In the genomic region with DNA sequence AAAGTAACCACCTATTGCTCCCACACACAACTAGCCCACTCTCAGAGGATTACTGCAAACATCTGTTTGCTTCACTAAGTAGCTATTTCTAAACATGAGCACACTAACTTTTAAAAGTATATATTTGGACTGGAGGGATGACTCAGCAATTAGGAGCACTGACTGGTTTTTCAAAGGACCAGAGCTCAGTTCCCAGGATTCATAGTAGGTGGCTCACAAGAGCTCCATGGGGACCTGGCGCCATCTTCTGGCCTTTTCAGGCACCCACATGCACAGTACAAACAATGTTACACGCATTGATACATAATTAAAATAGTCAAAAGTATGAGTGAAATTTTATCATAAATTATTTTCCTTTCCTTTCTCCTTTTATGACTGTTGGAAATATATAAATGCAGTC, we compare ENCODE assay signal across 9 mouse cellular contexts. TPM values are rescaled to one million over a fixed set of nuclear protein-coding genes. Genes with fewer than 3 reads are reported as not detected.
DNase-seq lines count a peak whose midpoint lies in the region; ATAC-seq and TF ChIP-seq lines count a peak whose summit lies in the region.
"Had no signal": no experiment of that assay in that cellular context is flagged by ENCODE, and none has a peak within 500 bp of the region (broad histone marks: within the 10 kb centered on the region; RNA-seq: fewer than 3 reads in every experiment).

No protein-coding gene starts in this region.

- no peak overlapping the region for H3K9ac ChIP-seq in forebrain, postnatal 0 days
- no peak overlapping the region for H3K9ac ChIP-seq in forebrain, embryonic 15.5 days (replicated peaks)

- no peaks in the 10 kb centered on the region for H3K36me3 ChIP-seq in forebrain, postnatal 0 days (ENCODE audit: insufficient read depth)
- H3K36me3 ChIP-seq in forebrain, embryonic 15.5 days, result no peaks in the 10 kb centered on the region

- 27% methylated on average over 2 of the region's 2 CpGs for WGBS in forebrain, postnatal 0 days
- 27% methylated on average over 2 of the region's 2 CpGs for WGBS in forebrain, embryonic 15.5 days

- no peak overlapping the region for H3K4me2 ChIP-seq in forebrain, postnatal 0 days (ENCODE audit: low read depth)
- no peak overlapping the region for H3K4me2 ChIP-seq in forebrain, embryonic 15.5 days (replicated peaks)

- H3K4me1 ChIP-seq in forebrain, postnatal 0 days (ENCODE audit: insufficient read depth), result no peaks in the 10 kb centered on the region
- H3K4me1 ChIP-seq in forebrain, embryonic 15.5 days, result no peaks in the 10 kb centered on the region

- no peak for ATAC-seq in forebrain, postnatal 0 days
- no peak for ATAC-seq in forebrain, embryonic 15.5 days (replicated peaks)
- ATAC-seq in monocyte, adult 5-6 weeks (replicated peaks; ENCODE audit: insufficient number of reproducible peaks, low FRiP score, low TSS enrichment, poor library complexity, severe bottlenecking), result no peak

- H3K4me3 ChIP-seq in forebrain, postnatal 0 days (ENCODE audit: low read depth, low read length), result no peak overlapping the region
- H3K4me3 ChIP-seq in forebrain, embryonic 15.5 days, result no peak overlapping the region

- no peak for DNase-seq in forebrain, postnatal 0 days
- peak; percentile 49 for DNase-seq in A20 (ENCODE audit: low read depth, low spot score)
- peak; percentile 50 for DNase-seq in adrenal gland, postnatal 10 days
- peak; percentile 45 to 51 for DNase-seq in kidney, postnatal 4 days
- peak; percentile 31 to 38 for DNase-seq in thymus, postnatal 36 days
- DNase-seq in urinary bladder, adult 2 months (ENCODE audit: low spot score), result no peak

- H3K9me3 ChIP-seq in forebrain, postnatal 0 days (ENCODE audit: low read length), result no peaks in the 10 kb centered on the region
- no peaks in the 10 kb centered on the region for H3K9me3 ChIP-seq in forebrain, embryonic 15.5 days

- no peaks in the 10 kb centered on the region for H3K27me3 ChIP-seq in forebrain, postnatal 0 days (ENCODE audit: insufficient read depth, low read length)
- no peaks in the 10 kb centered on the region for H3K27me3 ChIP-seq in forebrain, embryonic 15.5 days

- peak; percentile 47 for TF ChIP-seq CTCF in forebrain, postnatal 0 days (IDR thresholded peaks at IDR 0.05; ENCODE audit: low read depth)

- no peak overlapping the region for H3K27ac ChIP-seq in forebrain, postnatal 0 days (ENCODE audit: low read depth, low read length)
- no peak overlapping the region for H3K27ac ChIP-seq in forebrain, embryonic 15.5 days (replicated peaks)

RNA-seq across cellular contexts. Expression of a gene that starts 46.8 kb away (rescaled TPM):
- 18.6 and 31.9 TPM in 2 replicates for total RNA-seq in forebrain, postnatal 0 days (2014; rRNA removed)
- 19.0 and 21.5 TPM in 2 replicates for polyA plus RNA-seq in forebrain, postnatal 0 days (2015; fragmentation: Nextera tagmentation; extraction: Ambion mirVana)
- polyA plus RNA-seq in forebrain, embryonic 15.5 days (2015; fragmentation: Nextera tagmentation; extraction: Ambion mirVana), result 25.4 and 25.6 TPM in 2 replicates
- total RNA-seq in adrenal gland, postnatal 10 days (2021), result 10 to 100 TPM; 16.6 to 24.3 TPM
- 25.6 to 40.2 TPM (median 28.5 TPM) in 3 replicates for total RNA-seq in monocyte, adult 5-6 weeks (2017)
- polyA plus RNA-seq in urinary bladder, adult 2 months (2012; rRNA removed), result 3.2 and 4.4 TPM in 2 replicates

RNA-seq across cellular contexts. Expression of a gene that starts 46.9 kb away (rescaled TPM):
- 31.0 and 32.4 TPM in 2 replicates for total RNA-seq in forebrain, postnatal 0 days (2014; rRNA removed)
- polyA plus RNA-seq in forebrain, postnatal 0 days (2015; fragmentation: Nextera tagmentation; extraction: Ambion mirVana), result 9.3 and 9.5 TPM in 2 replicates
- 32.4 and 32.8 TPM in 2 replicates for polyA plus RNA-seq in forebrain, embryonic 15.5 days (2015; fragmentation: Nextera tagmentation; extraction: Ambion mirVana)
- 10 to 100 TPM; 66.1 to 71.9 TPM for total RNA-seq in adrenal gland, postnatal 10 days (2021)
- 300 to 314 TPM (median 304 TPM) in 3 replicates for total RNA-seq in monocyte, adult 5-6 weeks (2017)
- polyA plus RNA-seq in urinary bladder, adult 2 months (2012; rRNA removed), result 55.1 and 57.1 TPM in 2 replicates

RNA-seq across cellular contexts. Expression of a gene that starts 59.3 kb away (rescaled TPM):
- 1.3 and 1.7 TPM in 2 replicates for total RNA-seq in forebrain, postnatal 0 days (2014; rRNA removed)
- 0.45 and 1.3 TPM in 2 replicates for polyA plus RNA-seq in forebrain, postnatal 0 days (2015; fragmentation: Nextera tagmentation; extraction: Ambion mirVana)
- 0.46 and 0.85 TPM in 2 replicates for polyA plus RNA-seq in forebrain, embryonic 15.5 days (2015; fragmentation: Nextera tagmentation; extraction: Ambion mirVana)
- under 1 TPM; 0.12 to 0.15 TPM for total RNA-seq in adrenal gland, postnatal 10 days (2021)
- not detected in 3 replicates for total RNA-seq in monocyte, adult 5-6 weeks (2017)
- 0.06 TPM in 1 of 2 replicates, not detected in the other for polyA plus RNA-seq in urinary bladder, adult 2 months (2012; rRNA removed)
- total RNA-seq: neutrophil, adult 5-6 weeks had no signal

Comparison
In these comparisons a context has a peak if more than half of its experiments do, and no peak if none do; other contexts are left out.
1. DNase-seq: peak in A20 (single experiment), adrenal gland, postnatal 10 days (single experiment), kidney, postnatal 4 days (2 of 2) and thymus, postnatal 36 days (2 of 2); none in forebrain, postnatal 0 days (single experiment) and urinary bladder, adult 2 months (single experiment).